Mouse (Mus musculus) lung, postnatal 10 days (tissue): ENCODE results near the gene Ccp110.
A peak's percentile ranks its signal among the peaks of the same experiment; 100 is the strongest.

Source experiments
- DNase-seq: peaks from one replicate; pipeline ENCODE4 v3.0.0; 2021

The Ccp110 gene

GRCm38 (mm10) chr7:118728846-118729587 lies 16.7 kb downstream of the Ccp110 start:
- no peak for DNase-seq

- DNase-seq = no peak
Measured at GRCm38 (mm10) chr7:118731781-118732180, 19.4 kb downstream of the Ccp110 start.

- no peak for DNase-seq
Measured at GRCm38 (mm10) chr7:118733225-118733624, 20.9 kb downstream of the Ccp110 start.

GRCm38 (mm10) chr7:118738730-118739129 lies 26.4 kb downstream of the Ccp110 start:
- DNase-seq = no peak

- peak; percentile 90 for DNase-seq
Measured at GRCm38 (mm10) chr7:118739975-118740531, 27.7 kb downstream of the Ccp110 start, which contains the start of gene Vps35l. Vps35l (plus strand) TSS chr7:118740226.

GRCm38 (mm10) chr7:118740532-118741338 lies 28.4 kb downstream of the Ccp110 start:
- peak; percentile 99 for DNase-seq

GRCm38 (mm10) chr7:118742278-118742677 lies 29.9 kb downstream of the Ccp110 start:
- no peak for DNase-seq

GRCm38 (mm10) chr7:118744766-118745165 lies 32.4 kb downstream of the Ccp110 start:
- DNase-seq = no peak

GRCm38 (mm10) chr7:118747891-118748672 lies 35.7 kb downstream of the Ccp110 start:
- DNase-seq = no peak

GRCm38 (mm10) chr7:118749706-118750105 lies 37.4 kb downstream of the Ccp110 start:
- DNase-seq = no peak

GRCm38 (mm10) chr7:118751625-118752024 lies 39.3 kb downstream of the Ccp110 start:
- no peak for DNase-seq

- DNase-seq = no peak
Measured at GRCm38 (mm10) chr7:118755756-118756155, 43.4 kb downstream of the Ccp110 start.

- no peak for DNase-seq
Measured at GRCm38 (mm10) chr7:118756490-118757265, 44.3 kb downstream of the Ccp110 start.

- DNase-seq = no peak
Measured at GRCm38 (mm10) chr7:118758369-118758768, 46.0 kb downstream of the Ccp110 start.

- no peak for DNase-seq
Measured at GRCm38 (mm10) chr7:118759372-118759771, 47.0 kb downstream of the Ccp110 start.

GRCm38 (mm10) chr7:118763939-118764338 lies 51.6 kb downstream of the Ccp110 start:
- DNase-seq = no peak

- no peak for DNase-seq
Measured at GRCm38 (mm10) chr7:118764725-118765124, 52.4 kb downstream of the Ccp110 start.

GRCm38 (mm10) chr7:118765604-118766003 lies 53.3 kb downstream of the Ccp110 start:
- no peak for DNase-seq

GRCm38 (mm10) chr7:118766119-118766833 lies 53.9 kb downstream of the Ccp110 start:
- peak; percentile 62 for DNase-seq

GRCm38 (mm10) chr7:118766834-118767224 lies 54.5 kb downstream of the Ccp110 start:
- DNase-seq = no peak

GRCm38 (mm10) chr7:118769208-118769607 lies 56.9 kb downstream of the Ccp110 start:
- DNase-seq = no peak
